Mouse (Mus musculus) forebrain, embryonic 10.5 days (tissue): ENCODE results near the gene Ptpn14. TPM values are rescaled to one million over a fixed set of nuclear protein-coding genes. Genes with fewer than 3 reads are reported as not detected.

Experiments used
- DNase-seq: peaks from one replicate; pipeline ENCODE4 v3.0.0-alpha.2; 2017; ENCODE audit warnings: low spot score; ENCODE audit errors: extremely low spot score
- H3K27ac ChIP-seq: fragments of 300-500 bp; sonication (generic); 2 replicates; pipeline ENCODE4 v1.5.1; 2016; ENCODE audit warnings: mild to moderate bottlenecking
- H3K27me3 ChIP-seq: fragments of 300-500 bp; sonication (generic); 2 replicates; pipeline ENCODE4 v1.6.1; 2016; ENCODE audit warnings: mild to moderate bottlenecking; ENCODE audit not compliant: poor library complexity, severe bottlenecking
- H3K36me3 ChIP-seq: fragments of 300-500 bp; sonication (generic); replicated peaks from 2 replicates; pipeline ENCODE4 v1.6.1; 2016; ENCODE audit warnings: mild to moderate bottlenecking, moderate library complexity
- H3K4me1 ChIP-seq: fragments of 300-500 bp; sonication (generic); 2 replicates; pipeline ENCODE4 v1.6.1; 2016
- H3K4me3 ChIP-seq: fragments of 300-500 bp; sonication (generic); 2 replicates; pipeline ENCODE4 v1.5.1; 2016; ENCODE audit warnings: mild to moderate bottlenecking, moderate library complexity
- H3K9me3 ChIP-seq: fragments of 300-500 bp; sonication (generic); 2 replicates; pipeline ENCODE4 v1.6.1; 2016; ENCODE audit warnings: mild to moderate bottlenecking, moderate library complexity
- whole genome bisulfite sequencing: fragments of 180-500 bp; shearing (Covaris S2); methylation state at CpG from one replicate; pipeline ENCODE4 v1.1.7; 2016; 5-methylcytosine and 5-hydroxymethylcytosine counted together
- polyA plus RNA-seq: library from polyadenylated mRNA; unstranded; fragments of >200 nt; fragmentation: Nextera tagmentation; extraction: Ambion mirVana; gene quantifications from 2 replicates; pipeline ENCODE4 v1.2.1, GENCODE M21; 2016

Ptpn14 gene
- polyA plus RNA-seq, 1 experiment from 2014 or later, result 4.9 TPM

DNA sequence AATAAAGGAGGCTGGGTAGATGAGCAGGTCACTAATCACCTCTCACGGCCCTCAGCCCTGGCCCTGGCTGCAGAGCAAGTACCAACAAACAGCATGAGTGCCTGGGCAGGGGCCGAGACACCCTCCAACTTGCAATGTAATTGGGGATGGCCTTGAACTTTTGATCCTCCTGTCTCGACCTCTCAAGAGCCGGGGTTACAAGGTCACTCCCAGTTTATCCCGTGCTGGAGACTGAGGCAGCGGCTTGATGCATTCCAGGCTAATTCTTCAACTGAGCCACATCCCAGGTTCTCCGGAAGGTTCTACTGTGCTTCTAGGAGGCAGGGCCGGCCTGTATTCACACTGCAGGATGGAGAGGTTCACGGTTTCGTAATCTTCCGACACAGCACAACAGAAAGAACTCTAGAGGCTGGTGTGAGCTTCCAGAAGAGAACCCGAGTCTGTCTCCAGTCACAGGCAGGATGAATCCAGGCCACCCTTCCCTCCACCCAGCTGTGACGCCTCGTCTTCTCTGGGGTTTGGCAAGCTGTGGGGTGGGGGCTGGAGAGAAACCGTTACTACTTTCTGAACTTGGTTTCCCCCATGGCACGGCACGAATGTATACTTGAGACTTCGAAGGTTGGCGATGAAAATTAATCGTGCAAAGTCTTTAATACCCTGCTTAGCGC lies 185.2 kb downstream of the Ptpn14 start:
- peaks cover 69% of the 10 kb centered on the region for H3K4me1 ChIP-seq
- no peak overlapping the region for H3K27ac ChIP-seq
- 89% methylated on average over 21 of the region's 21 CpGs for WGBS

DNA sequence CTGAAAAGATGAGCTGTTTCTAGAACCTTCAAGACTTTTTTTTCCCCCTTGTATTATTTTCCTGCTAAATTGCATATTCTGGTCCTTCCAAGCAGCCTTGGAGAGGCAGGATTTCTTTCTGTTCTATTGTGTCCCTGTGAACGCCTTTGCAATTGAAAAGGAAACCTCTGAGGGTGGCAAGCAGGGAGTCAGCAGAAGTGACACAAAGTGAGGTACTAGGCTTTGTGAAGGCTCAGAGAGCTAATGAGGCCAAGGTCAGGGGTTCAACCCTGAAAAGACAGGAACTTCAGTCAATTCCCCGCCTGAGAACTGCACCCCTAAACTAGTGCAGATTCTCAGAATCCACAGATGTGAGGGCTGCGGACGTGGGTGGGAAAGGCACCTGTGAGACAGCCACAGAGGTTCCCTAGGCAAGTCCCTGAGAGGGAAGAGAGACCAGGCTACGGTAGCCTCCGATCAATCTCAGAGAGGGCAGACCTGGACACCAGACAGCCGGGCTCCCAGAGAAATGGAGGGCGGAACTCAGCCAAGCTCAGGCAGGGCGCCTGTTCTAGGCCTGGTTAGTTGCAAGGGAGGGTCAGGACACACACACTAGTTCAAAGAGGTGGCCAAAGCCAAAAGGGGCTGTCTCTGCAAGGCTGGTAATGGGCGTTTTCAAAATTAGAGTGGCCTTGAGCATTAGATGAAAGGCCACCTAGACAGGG lies 188.5 kb downstream of the Ptpn14 start:
- Histone ChIP-seq H3K27me3 (peaks cover 72% of the 10 kb centered on the region), H3K4me3 (no peak overlapping the region)
- WGBS, result 34% methylated on average over 10 of the region's 10 CpGs

More for the DNA sequence above, 185.2 kb downstream of the Ptpn14 start:
- peaks cover 39% of the 10 kb centered on the region for H3K27me3 ChIP-seq
- H3K9me3 ChIP-seq, result no peaks in the 10 kb centered on the region
- no peak for DNase-seq
- H3K4me3 ChIP-seq, result no peak overlapping the region
- H3K36me3 ChIP-seq, result peaks cover 16% of the 10 kb centered on the region

DNA sequence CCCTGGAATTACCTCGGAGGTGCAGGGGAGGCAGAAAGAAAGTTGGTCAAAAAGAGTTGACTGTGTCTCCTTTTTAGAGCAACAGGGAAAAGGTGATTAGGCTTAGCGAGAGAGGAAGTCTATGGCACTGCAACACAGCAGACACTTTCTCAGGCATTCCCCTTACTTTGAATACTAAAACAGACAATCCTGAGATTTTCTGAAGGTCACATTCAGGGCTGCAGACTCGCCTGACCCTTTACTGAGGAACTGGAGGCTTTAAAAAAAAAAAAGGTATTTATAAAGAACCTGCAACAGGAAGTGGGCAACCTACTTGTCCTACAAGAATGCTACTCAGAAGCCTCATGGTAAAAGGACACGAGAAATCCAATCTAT lies 189.0 kb downstream of the Ptpn14 start:
- no peaks in the 10 kb centered on the region for H3K9me3 ChIP-seq
- H3K36me3 ChIP-seq, result peaks cover 10% of the 10 kb centered on the region
- DNase-seq, result no peak
- no peak overlapping the region for H3K27ac ChIP-seq
- peaks cover 80% of the 10 kb centered on the region for H3K4me1 ChIP-seq
- H3K27me3 ChIP-seq, result peaks cover 72% of the 10 kb centered on the region
- 42% methylated on average over 4 of the region's 4 CpGs for WGBS
- no peak overlapping the region for H3K4me3 ChIP-seq

More for the DNA sequence above, 188.5 kb downstream of the Ptpn14 start:
- peaks cover 75% of the 10 kb centered on the region for H3K4me1 ChIP-seq
- DNase-seq, result no peak
- H3K9me3 ChIP-seq, result no peaks in the 10 kb centered on the region
- peak overlapping the region; percentile 65 for H3K27ac ChIP-seq
- H3K36me3 ChIP-seq, result peaks cover 10% of the 10 kb centered on the region

DNA sequence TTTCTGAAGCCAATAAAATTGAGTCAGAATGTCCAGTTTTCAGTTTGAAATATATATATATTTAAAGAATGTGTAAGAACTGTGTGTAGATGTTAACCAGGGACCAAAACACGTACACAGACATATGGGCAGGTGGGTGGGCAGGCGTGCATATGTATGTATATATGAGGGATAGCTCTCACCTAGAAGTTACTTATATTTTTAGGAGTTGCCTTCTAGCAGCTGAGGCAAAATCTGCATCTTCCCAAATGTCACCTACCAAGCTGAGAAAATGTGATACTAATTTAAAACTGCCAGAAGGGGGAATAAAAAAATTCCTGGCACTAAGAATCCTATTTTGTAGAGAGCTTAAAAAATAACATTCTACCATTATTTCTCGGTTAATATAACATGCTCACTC lies 191.7 kb downstream of the Ptpn14 start:
- H3K27ac ChIP-seq, result no peak overlapping the region
- no peaks in the 10 kb centered on the region for H3K36me3 ChIP-seq
- peaks cover 74% of the 10 kb centered on the region for H3K4me1 ChIP-seq
- peaks cover 82% of the 10 kb centered on the region for H3K27me3 ChIP-seq
- whole genome bisulfite sequencing, result 86% methylated on average over 3 of the region's 3 CpGs
- no peak overlapping the region for H3K4me3 ChIP-seq
- no peaks in the 10 kb centered on the region for H3K9me3 ChIP-seq
- no peak for DNase-seq

DNA sequence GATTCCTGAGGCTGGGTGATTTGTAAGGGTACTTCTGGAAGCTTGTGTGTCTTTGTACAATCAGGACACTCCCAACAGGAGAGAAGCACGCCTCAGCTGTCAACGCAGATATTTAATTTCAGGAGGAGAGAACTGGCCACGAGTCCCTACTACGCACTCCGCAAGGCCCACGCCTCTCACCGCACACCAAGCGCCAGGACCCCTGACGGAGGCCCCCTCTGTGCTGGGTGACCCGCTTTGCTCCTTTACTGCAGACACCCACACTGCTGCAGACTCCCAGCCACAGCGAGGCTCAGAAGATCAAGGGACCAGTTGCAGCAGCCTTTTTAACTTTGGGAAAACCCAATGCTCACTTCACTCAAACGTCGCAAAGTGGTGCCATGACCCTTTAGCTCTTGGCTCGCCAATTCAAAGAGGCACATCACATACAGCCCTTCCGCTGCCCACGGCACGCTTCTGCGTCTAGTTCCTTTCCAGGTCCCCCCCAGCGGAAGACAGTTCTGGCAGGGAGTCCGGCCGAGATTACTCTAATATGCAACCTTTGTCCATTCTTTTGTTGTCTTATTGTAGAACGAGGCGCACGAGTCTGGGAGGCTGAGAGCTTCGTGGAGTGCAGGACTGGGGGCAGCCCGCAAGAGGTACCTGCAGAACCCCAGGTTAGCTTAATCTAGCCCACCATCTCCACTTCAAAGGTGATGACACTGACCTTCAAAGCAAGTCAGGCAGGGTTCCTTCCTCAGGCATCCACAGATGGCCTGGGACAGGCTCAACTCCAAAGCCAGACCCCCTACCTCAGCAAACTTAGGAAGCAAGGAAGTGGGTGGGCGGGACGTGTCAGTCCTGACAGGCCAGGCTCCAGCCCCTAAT lies 192.9 kb downstream of the Ptpn14 start:
- no peak for DNase-seq
- H3K9me3 ChIP-seq, result no peaks in the 10 kb centered on the region
- peak overlapping the region; percentile 93; the same call in 1 of the 2 replicates for H3K27ac ChIP-seq
- no peaks in the 10 kb centered on the region for H3K36me3 ChIP-seq
- peaks cover 64% of the 10 kb centered on the region for H3K4me1 ChIP-seq
- H3K4me3 ChIP-seq, result peak overlapping the region; percentile 89
- 55% methylated on average over 28 of the region's 28 CpGs for WGBS
- peaks cover 83% of the 10 kb centered on the region for H3K27me3 ChIP-seq

DNA sequence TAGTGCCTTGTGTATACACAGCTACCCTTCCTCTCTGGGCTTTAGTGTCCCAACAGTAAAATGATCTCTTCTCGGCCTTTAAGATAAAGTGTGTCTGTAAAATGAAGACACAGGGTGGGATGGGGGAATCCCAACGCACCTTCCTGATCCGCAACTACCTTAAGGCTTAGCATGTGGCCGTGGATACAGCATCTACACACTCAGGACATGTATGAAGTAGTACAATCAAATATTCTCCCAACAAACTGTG lies 193.4 kb downstream of the Ptpn14 start:
- peak overlapping the region; percentile 89 for H3K4me3 ChIP-seq
- peak overlapping the region; percentile 93 for H3K27ac ChIP-seq
- DNase-seq, result no peak
- peaks cover 84% of the 10 kb centered on the region for H3K27me3 ChIP-seq
- no peaks in the 10 kb centered on the region for H3K36me3 ChIP-seq
- no peaks in the 10 kb centered on the region for H3K9me3 ChIP-seq
- peaks cover 58% of the 10 kb centered on the region for H3K4me1 ChIP-seq
- WGBS, result 6% methylated on average over 4 of the region's 4 CpGs

DNA sequence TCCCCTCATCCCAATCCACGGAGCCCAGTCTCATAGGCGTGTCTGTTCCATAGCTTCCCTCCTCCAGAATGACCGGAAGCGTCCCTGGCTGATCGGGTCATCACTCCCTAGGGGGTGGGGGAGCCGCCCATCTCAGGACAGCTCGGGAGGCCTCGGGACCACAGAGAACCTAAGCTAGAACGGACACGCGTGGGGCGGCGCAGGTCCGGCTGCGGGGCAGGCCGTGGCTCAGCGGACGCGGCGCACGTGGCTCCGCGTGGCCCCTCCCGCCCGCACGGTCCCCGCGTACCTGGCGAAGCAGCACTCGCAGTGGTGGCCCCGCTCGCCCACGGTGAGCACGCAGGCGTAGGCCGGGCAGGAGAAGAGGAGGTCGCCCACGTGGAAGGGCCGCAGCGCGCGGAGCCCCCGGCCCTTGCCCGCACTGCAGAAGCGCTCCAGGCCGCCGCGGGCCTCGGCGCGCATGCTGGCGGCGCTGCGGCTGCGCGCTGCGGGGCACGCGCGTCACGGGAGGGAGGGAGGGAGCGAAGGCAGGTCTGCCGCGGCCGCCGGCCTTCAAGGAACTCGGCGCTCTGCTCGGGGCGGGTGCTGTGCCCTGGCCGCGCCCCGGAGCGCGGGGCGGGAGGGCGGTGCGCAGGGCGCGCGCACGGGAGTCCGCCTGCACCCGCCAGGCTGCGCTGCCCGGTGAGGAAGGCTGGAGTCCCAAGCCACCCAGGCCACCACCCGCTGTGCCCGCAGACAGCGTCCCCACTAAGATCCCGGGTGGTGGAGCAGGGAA lies 193.9 kb downstream of the Ptpn14 start, which contains the start of gene Smyd2:
Gene Smyd2, minus strand, starts transcription at position 546 of the 775 bp plus-strand sequence.
- Histone ChIP-seq H3K4me3 (peak within 1 kb of the TSS; percentile 89), H3K27ac (peak within 1 kb of the TSS; percentile 93), H3K4me1 (peaks cover 54% of the 10 kb centered on the region), H3K36me3 (no peaks in the 10 kb centered on the region), H3K9me3 (no peaks in the 10 kb centered on the region), H3K27me3 (peaks cover 84% of the 10 kb centered on the region)
- peak; percentile 69 for DNase-seq
- WGBS, result under 1% methylated on average over 83 of the region's 90 CpGs

DNA sequence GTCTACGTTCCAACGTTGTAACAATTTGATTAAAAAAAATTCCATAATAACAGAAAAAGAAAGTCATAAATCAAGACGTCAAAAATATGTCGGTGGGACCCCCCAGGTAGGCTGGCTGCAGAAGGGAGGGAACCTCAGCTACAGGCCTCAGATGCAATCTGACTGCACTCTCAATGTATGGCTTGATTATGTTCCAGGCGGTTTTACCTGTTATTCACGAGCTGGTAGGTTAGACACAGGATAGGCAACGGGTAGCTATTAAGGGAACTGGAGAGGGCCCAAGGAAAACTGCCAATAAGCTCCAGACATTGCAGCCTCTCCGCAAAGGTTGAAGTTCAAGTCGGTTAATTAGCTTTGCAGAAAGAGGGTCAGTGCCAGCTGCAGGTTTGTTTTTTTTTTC lies 194.7 kb downstream of the Ptpn14 start:
- 18% methylated on average over 9 of the region's 9 CpGs for WGBS
- Histone ChIP-seq H3K4me3 (peak overlapping the region; percentile 89), H3K36me3 (no peaks in the 10 kb centered on the region), H3K27ac (peak overlapping the region; percentile 93; the same call in 1 of the 2 replicates), H3K27me3 (peaks cover 77% of the 10 kb centered on the region), H3K4me1 (peaks cover 54% of the 10 kb centered on the region), H3K9me3 (no peaks in the 10 kb centered on the region)
- no peak for DNase-seq

DNA sequence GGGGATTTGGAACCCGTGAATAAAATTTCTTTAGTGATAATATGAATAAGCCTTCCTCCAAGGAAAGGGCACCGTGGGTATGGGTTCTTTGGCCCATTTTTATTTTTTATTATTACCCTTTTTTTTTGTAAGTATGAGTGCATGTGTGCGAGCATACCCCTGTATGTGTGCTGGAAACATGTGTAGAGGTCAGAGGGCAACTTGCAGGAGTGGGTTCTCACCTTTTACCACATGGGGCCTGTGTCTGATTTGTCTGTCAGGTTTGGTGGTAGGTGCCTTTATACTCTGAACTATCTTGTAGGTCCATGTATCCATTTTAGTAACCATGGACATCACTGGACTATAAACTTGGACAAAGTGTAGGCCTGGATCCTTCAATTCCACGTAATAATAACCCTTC lies 195.1 kb downstream of the Ptpn14 start:
- H3K27me3 ChIP-seq, result peaks cover 72% of the 10 kb centered on the region
- WGBS, result 71% methylated on average over 4 of the region's 4 CpGs
- H3K4me1 ChIP-seq, result peaks cover 54% of the 10 kb centered on the region
- no peaks in the 10 kb centered on the region for H3K9me3 ChIP-seq
- no peaks in the 10 kb centered on the region for H3K36me3 ChIP-seq
- H3K27ac ChIP-seq, result no peak overlapping the region
- no peak for DNase-seq
- H3K4me3 ChIP-seq, result no peak overlapping the region

DNA sequence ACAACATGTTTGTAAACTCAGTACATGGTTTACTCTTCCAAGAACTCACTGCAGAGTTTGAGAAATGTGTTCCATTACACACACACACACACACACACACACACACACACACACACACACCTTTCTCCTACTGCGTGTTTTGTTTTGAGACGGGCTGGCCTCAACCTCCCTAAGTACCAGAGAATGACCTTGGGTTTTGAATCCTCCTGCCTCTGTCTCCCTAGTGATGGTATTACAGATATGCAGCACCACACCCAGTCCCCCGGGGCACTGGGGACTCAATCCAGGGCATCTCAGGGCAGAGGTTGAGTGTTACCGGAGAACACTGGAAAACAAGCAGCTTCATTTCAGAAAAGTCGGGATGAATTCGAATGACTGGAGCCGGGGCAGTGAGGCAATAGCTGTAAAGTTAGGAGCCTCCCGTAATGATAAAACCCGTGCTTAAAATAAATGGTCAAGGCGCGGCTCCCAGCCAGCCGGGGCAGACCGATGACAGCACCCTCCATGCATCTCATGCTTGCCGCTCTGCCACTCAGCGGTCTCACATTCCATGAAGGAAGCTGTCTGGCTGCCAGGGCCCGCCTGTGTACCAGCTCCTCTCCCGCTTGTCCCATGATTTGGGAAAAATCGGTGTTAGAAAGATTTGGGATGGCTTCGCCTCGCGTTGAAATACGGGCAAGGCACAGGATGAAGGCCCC lies 196.0 kb downstream of the Ptpn14 start:
- 79% methylated on average over 22 of the region's 22 CpGs for WGBS
- no peak for DNase-seq
- peaks cover 64% of the 10 kb centered on the region for H3K27me3 ChIP-seq

DNA sequence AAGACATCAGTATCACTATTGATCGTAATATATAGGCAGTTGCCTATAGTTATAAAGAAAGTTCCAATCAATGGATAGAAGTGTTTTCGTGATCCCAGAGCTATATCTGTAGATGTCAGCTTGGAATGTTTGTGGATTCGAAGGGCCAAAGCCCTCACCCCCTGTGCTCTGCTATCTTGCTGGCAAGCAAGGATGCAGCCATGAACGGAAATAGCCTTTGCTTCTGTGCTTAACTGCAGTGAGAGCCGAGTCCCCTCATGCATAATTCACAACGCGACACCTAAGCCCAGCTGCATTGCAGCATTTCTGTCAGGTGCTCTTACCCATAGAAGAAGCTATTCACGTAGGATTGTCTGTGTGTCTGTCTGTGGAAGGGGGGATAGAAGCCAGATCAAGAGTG lies 198.2 kb downstream of the Ptpn14 start:
- no peak for DNase-seq
- Histone ChIP-seq H3K9me3 (no peaks in the 10 kb centered on the region), H3K4me1 (peaks cover 32% of the 10 kb centered on the region), H3K36me3 (no peaks in the 10 kb centered on the region), H3K27me3 (peaks cover 49% of the 10 kb centered on the region), H3K4me3 (no peak overlapping the region), H3K27ac (no peak overlapping the region)
- WGBS, result 76% methylated on average over 8 of the region's 8 CpGs

More for the DNA sequence above, 196.0 kb downstream of the Ptpn14 start:
- H3K4me1 ChIP-seq, result peaks cover 46% of the 10 kb centered on the region
- no peaks in the 10 kb centered on the region for H3K9me3 ChIP-seq
- H3K27ac ChIP-seq, result no peak overlapping the region
- no peaks in the 10 kb centered on the region for H3K36me3 ChIP-seq
- no peak overlapping the region for H3K4me3 ChIP-seq
